Mouse (Mus musculus) CH12.LX (cell line): ENCODE data around the gene Enkur.

Source experiments
- CHD1 ChIP-seq: IDR thresholded peaks from 2 replicates; pipeline ENCODE4 v1.6.1; 2012; ENCODE audit warnings: low read depth, low read length, improper control_type of control experiment, inconsistent platforms
- CHD2 ChIP-seq: IDR thresholded peaks from 2 replicates; pipeline ENCODE4 v1.6.1; 2011; ENCODE audit warnings: low read length, improper control_type of control experiment
- CTCF ChIP-seq, 2 experiments: IDR thresholded peaks in 1 of 2; conservative IDR thresholded peaks in 1 of 2; 2 replicates each; pipeline ENCODE4 v1.5.1; 2011 to 2012; ENCODE audit warnings: low read depth in 2 of 2, low read length in 2 of 2, improper control_type of control experiment in 1 of 2, inconsistent platforms in 1 of 2, mild to moderate bottlenecking in 1 of 2, moderate library complexity in 1 of 2
- GABPA ChIP-seq: IDR thresholded peaks from 2 replicates; pipeline ENCODE4 v1.6.1; 2012; ENCODE audit warnings: low read depth, low read length, improper control_type of control experiment, inconsistent platforms; ENCODE audit not compliant: insufficient replicate concordance
- JUND ChIP-seq: conservative IDR thresholded peaks from 2 replicates; pipeline ENCODE4 v1.6.1; 2011; ENCODE audit warnings: low read depth, low read length, improper control_type of control experiment
- MAFK ChIP-seq: IDR thresholded peaks from 2 replicates; pipeline ENCODE4 v1.6.1; 2011; ENCODE audit warnings: low read length, improper control_type of control experiment; ENCODE audit not compliant: insufficient replicate concordance
- MXI1 ChIP-seq: IDR thresholded peaks from 2 replicates; pipeline ENCODE4 v1.6.1; 2011; ENCODE audit warnings: mild to moderate bottlenecking, low read depth, low read length, improper control_type of control experiment
- SMC3 ChIP-seq: IDR thresholded peaks from 2 replicates; pipeline ENCODE4 v1.6.1; 2011; ENCODE audit warnings: low read depth, low read length, improper control_type of control experiment

GRCm38 (mm10) chr2:21188610-21189009 is 16.6 kb downstream of the Enkur start:
- TF ChIP-seq CTCF (conservative IDR thresholded peaks at IDR 0.05 in 1 of 2, IDR thresholded peaks at IDR 0.05 in 1 of 2; ENCODE audit: low read depth in 2 of 2, low read length in 2 of 2) (peak in 1 of 2 experiments; percentile 43; a peak in 2 of 4 replicates), MAFK (no peak), GABPA (no peak), SMC3 (no peak), MXI1 (no peak), CHD1 (no peak), CHD2 (no peak), JUND (no peak)
